Mouse (Mus musculus): Measurements from ENCODE around the gene Mast4. TPM values are rescaled to one million over a fixed set of nuclear protein-coding genes. Genes with fewer than 3 reads are reported as not detected.
A peak's percentile ranks its signal among the peaks of the same experiment; 100 is the strongest.

Gene Mast4
- polyA plus RNA-seq, 1 experiment from 2014 or later: 19.5 TPM

DNA sequence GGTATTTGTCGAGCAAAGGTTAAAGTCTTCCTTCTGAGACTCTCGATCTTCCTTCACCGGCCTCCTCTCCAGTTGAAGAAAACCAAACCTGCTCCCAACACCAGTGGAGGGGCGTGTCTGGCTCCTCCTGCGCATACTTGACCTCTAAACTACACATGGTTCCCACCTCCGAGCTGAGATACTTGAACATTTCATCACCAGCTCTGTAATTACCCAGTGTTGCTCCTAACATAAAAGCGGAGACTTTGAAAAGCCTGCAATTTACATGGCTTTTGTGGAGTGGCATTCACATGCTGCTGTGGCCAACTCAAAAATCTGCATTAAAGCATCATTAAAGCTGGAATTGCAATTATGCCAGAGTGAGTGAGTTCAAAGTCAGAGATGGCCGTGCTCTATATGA is 492.1 kb downstream of the Mast4 start:
- no peaks in the 10 kb centered on the region for H3K27me3 ChIP-seq (ENCODE audit: control insufficient read depth, insufficient read depth, low read length)
- DNase-seq (ENCODE audit: low spot score) (no peak), ATAC-seq (ENCODE audit: insufficient read depth, low FRiP score, low TSS enrichment) (no peak)
- H3K9me3 ChIP-seq (ENCODE audit: control insufficient read depth, low read length): no peaks in the 10 kb centered on the region
- no peak overlapping the region for H3K9ac ChIP-seq (ENCODE audit: low read length)
- H3K4me3 ChIP-seq (ENCODE audit: low read depth, low read length): no peak overlapping the region
- H3K4me1 ChIP-seq (ENCODE audit: control insufficient read depth, insufficient read depth, low read length): peaks cover 5% of the 10 kb centered on the region
- H3K27ac ChIP-seq (ENCODE audit: low read depth, low read length): no peak overlapping the region
- no peaks in the 10 kb centered on the region for H3K36me3 ChIP-seq (ENCODE audit: control insufficient read depth, insufficient read depth, low read length)
- 59% methylated on average over 8 of the region's 8 CpGs for WGBS
- H3K4me2 ChIP-seq (ENCODE audit: low read depth): no peak overlapping the region

DNA sequence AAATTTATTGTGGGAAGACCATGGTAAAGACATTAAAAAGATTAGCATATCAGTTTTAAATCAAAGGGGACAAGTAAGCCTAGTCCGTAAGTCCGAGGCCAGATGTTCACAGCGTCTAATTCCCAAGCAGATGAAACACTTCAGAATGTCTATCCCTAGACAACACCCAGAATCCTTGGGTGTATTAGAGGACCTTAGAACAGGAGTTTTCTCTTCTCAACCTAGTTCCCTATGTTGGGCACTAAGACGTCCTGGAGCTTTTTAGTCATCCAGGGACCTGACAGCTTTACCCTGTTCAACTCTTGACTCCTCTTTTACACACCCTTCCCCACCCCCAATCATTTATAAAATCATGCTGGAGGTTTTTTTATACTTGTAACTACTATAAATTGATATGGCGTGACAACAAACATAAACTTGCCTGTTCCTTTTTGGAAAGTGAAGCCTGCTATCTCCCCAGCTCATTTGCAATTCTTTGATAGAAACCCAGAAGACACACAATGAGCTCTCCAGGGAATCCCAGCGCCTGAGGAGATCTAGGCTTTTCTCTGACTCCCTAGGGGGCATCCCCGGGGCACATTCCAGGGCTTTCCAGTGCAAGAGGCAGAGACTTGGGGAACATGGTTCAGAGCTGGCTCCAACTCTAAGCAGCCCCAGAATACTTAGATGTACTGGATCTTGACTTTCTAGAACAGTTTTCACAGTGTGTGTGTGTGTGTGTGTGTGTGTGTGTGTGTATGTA is 494.4 kb downstream of the Mast4 start:
- Histone ChIP-seq H3K36me3 (ENCODE audit: control insufficient read depth, insufficient read depth, low read length) (no peaks in the 10 kb centered on the region), H3K27ac (ENCODE audit: low read depth, low read length) (no peak overlapping the region), H3K27me3 (ENCODE audit: control insufficient read depth, insufficient read depth, low read length) (no peaks in the 10 kb centered on the region), H3K4me2 (ENCODE audit: low read depth) (no peak overlapping the region), H3K9me3 (ENCODE audit: control insufficient read depth, low read length) (no peaks in the 10 kb centered on the region), H3K9ac (ENCODE audit: low read length) (no peak overlapping the region), H3K4me3 (ENCODE audit: low read depth, low read length) (no peak overlapping the region), H3K4me1 (ENCODE audit: control insufficient read depth, insufficient read depth, low read length) (peaks cover 5% of the 10 kb centered on the region)
- no peak for DNase-seq (ENCODE audit: low spot score)
- no peak for ATAC-seq (ENCODE audit: insufficient read depth, low FRiP score, low TSS enrichment)
- 43% methylated on average over 7 of the region's 7 CpGs for WGBS

DNA sequence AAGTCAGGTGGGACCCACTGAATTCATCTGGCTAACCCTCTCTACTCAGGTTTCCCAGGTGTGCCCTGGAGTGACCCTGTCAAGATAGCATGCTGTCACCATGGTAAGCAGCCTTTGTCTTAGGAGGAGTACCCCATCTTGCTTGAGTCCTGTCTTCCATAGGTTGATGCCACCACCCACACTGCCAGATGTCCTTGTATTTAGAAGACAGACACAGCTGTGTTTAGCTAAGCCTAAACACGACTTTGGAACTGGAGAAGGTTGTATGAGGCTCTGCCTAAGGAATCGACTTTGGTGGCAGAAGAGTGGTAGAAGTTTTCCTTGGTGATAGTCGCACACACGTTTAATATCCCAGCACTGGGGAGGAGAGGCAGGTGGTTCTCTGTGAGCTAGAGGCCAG is 496.9 kb downstream of the Mast4 start:
- WGBS: 76% methylated on average over 4 of the region's 4 CpGs
- no peaks in the 10 kb centered on the region for H3K36me3 ChIP-seq (ENCODE audit: control insufficient read depth, insufficient read depth, low read length)
- H3K4me2 ChIP-seq (ENCODE audit: low read depth): no peak overlapping the region
- H3K9me3 ChIP-seq (ENCODE audit: control insufficient read depth, low read length): no peaks in the 10 kb centered on the region
- no peak overlapping the region for H3K27ac ChIP-seq (ENCODE audit: low read depth, low read length)
- H3K4me3 ChIP-seq (ENCODE audit: low read depth, low read length): no peak overlapping the region
- H3K9ac ChIP-seq (ENCODE audit: low read length): no peak overlapping the region
- peaks cover 3% of the 10 kb centered on the region for H3K4me1 ChIP-seq (ENCODE audit: control insufficient read depth, insufficient read depth, low read length)
- H3K27me3 ChIP-seq (ENCODE audit: control insufficient read depth, insufficient read depth, low read length): no peaks in the 10 kb centered on the region
- ATAC-seq (ENCODE audit: insufficient read depth, low FRiP score, low TSS enrichment) (no peak), DNase-seq (ENCODE audit: low spot score) (no peak)

DNA sequence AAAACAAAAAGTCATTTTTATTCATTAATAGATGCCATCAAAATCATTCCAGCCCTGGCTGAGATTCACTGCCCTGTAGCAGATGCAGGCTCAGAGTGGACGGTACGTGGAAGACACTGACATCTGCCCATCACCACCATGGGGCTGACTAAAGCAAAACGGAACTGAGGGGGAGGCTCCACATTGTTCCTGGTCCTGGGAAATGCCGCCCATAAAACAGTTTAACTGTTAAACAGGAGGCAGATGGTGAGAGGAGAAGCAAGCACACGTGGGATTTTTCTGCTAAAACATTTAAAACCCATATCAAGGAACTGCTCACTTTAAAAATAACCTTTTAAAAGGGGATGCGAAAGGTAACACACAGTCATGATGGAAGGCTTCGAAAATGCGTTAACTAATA is 499.0 kb downstream of the Mast4 start:
- Histone ChIP-seq H3K9ac (ENCODE audit: low read length) (no peak overlapping the region), H3K4me2 (ENCODE audit: low read depth) (no peak overlapping the region), H3K27ac (ENCODE audit: low read depth, low read length) (no peak overlapping the region), H3K4me1 (ENCODE audit: control insufficient read depth, insufficient read depth, low read length) (peaks cover 2% of the 10 kb centered on the region; the same call in 1 of the 2 replicates), H3K27me3 (ENCODE audit: control insufficient read depth, insufficient read depth, low read length) (no peaks in the 10 kb centered on the region), H3K9me3 (ENCODE audit: control insufficient read depth, low read length) (no peaks in the 10 kb centered on the region), H3K4me3 (ENCODE audit: low read depth, low read length) (no peak overlapping the region), H3K36me3 (ENCODE audit: control insufficient read depth, insufficient read depth, low read length) (no peaks in the 10 kb centered on the region)
- ATAC-seq (ENCODE audit: insufficient read depth, low FRiP score, low TSS enrichment) (no peak), DNase-seq (ENCODE audit: low spot score) (no peak)
- WGBS: 47% methylated on average over 8 of the region's 8 CpGs

DNA sequence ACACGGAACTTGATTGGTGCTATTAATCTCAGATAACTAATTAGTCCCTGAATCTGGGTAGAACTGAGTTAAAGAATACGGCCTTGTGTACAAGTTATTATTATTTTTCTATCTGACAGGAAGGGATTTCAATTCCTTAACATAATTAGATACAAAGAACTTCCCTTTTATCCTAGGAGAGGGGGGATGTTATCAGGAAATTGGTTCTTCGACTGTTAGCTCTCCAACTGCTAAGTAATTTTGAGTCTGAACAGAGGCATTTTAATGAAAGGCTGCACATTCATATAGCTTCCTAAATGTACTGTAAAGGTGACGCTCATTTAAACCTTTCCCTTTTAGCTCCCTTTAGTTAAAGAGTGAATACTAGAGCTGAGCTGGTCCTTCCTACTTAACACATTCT is 516.0 kb downstream of the Mast4 start:
- DNase-seq (ENCODE audit: low spot score) (no peak), ATAC-seq (ENCODE audit: insufficient read depth, low FRiP score, low TSS enrichment) (no peak)
- no peak overlapping the region for H3K4me3 ChIP-seq (ENCODE audit: low read depth, low read length)
- WGBS: 82% methylated on average over 4 of the region's 4 CpGs
- H3K36me3 ChIP-seq (ENCODE audit: control insufficient read depth, insufficient read depth, low read length): no peaks in the 10 kb centered on the region
- no peaks in the 10 kb centered on the region for H3K27me3 ChIP-seq (ENCODE audit: control insufficient read depth, insufficient read depth, low read length)
- no peak overlapping the region for H3K9ac ChIP-seq (ENCODE audit: low read length)
- no peaks in the 10 kb centered on the region for H3K9me3 ChIP-seq (ENCODE audit: control insufficient read depth, low read length)
- no peaks in the 10 kb centered on the region for H3K4me1 ChIP-seq (ENCODE audit: control insufficient read depth, insufficient read depth, low read length)
- H3K27ac ChIP-seq (ENCODE audit: low read depth, low read length): no peak overlapping the region
- H3K4me2 ChIP-seq (ENCODE audit: low read depth): no peak overlapping the region

DNA sequence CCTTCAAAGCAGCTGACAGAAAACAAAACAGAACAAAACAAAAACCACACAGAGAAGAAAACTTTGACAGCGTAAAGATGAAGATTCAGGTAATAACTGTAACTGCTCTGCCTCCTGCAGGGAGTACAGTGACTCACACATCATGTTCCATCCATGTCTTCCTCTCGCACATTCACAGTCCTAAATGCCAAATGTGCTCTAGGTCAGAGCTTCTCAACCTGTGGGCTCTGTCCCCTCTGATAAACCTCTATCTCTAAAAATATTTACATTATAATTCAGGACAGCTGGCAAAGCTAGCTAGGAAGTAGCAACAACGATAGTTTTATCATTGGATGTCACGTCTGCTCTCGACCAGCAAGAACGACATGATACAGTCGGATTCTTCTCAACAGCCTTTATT is 517.6 kb downstream of the Mast4 start:
- no peak for DNase-seq (ENCODE audit: low spot score)
- Histone ChIP-seq H3K4me2 (ENCODE audit: low read depth) (no peak overlapping the region), H3K9me3 (ENCODE audit: control insufficient read depth, low read length) (no peaks in the 10 kb centered on the region), H3K27ac (ENCODE audit: low read depth, low read length) (no peak overlapping the region), H3K4me3 (ENCODE audit: low read depth, low read length) (no peak overlapping the region), H3K27me3 (ENCODE audit: control insufficient read depth, insufficient read depth, low read length) (no peaks in the 10 kb centered on the region), H3K4me1 (ENCODE audit: control insufficient read depth, insufficient read depth, low read length) (peaks cover 7% of the 10 kb centered on the region; the same call in 1 of the 2 replicates), H3K36me3 (ENCODE audit: control insufficient read depth, insufficient read depth, low read length) (no peaks in the 10 kb centered on the region), H3K9ac (ENCODE audit: low read length) (no peak overlapping the region)
- no peak for ATAC-seq (ENCODE audit: insufficient read depth, low FRiP score, low TSS enrichment)
- 90% methylated on average over 7 of the region's 7 CpGs for WGBS

DNA sequence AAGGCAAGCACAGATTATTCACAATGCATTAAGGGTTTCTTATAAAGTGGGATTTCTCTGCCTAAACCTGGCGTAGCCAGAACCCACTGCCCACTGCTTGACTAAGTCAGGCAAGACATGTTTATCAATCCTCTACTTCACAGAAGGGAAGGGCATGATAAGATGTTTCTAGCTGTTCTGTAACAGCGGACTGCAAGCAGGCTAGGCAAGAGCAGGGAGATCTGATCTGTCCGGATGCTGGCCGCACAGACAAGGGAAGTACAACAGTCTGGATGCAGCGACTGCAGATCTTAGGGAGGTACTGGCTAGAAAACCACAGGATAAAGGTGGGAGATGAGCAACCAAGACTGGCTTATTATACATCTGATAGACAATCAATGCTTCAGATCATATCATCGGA is 519.1 kb downstream of the Mast4 start:
- Histone ChIP-seq H3K36me3 (ENCODE audit: control insufficient read depth, insufficient read depth, low read length) (no peaks in the 10 kb centered on the region), H3K27ac (ENCODE audit: low read depth, low read length) (no peak overlapping the region), H3K4me1 (ENCODE audit: control insufficient read depth, insufficient read depth, low read length) (peaks cover 13% of the 10 kb centered on the region; the same call in 1 of the 2 replicates), H3K4me3 (ENCODE audit: low read depth, low read length) (no peak overlapping the region), H3K9me3 (ENCODE audit: control insufficient read depth, low read length) (no peaks in the 10 kb centered on the region), H3K4me2 (ENCODE audit: low read depth) (no peak overlapping the region), H3K9ac (ENCODE audit: low read length) (no peak overlapping the region), H3K27me3 (ENCODE audit: control insufficient read depth, insufficient read depth, low read length) (no peaks in the 10 kb centered on the region)
- DNase-seq (ENCODE audit: low spot score) (no peak), ATAC-seq (ENCODE audit: insufficient read depth, low FRiP score, low TSS enrichment) (no peak)
- 91% methylated on average over 6 of the region's 6 CpGs for WGBS

DNA sequence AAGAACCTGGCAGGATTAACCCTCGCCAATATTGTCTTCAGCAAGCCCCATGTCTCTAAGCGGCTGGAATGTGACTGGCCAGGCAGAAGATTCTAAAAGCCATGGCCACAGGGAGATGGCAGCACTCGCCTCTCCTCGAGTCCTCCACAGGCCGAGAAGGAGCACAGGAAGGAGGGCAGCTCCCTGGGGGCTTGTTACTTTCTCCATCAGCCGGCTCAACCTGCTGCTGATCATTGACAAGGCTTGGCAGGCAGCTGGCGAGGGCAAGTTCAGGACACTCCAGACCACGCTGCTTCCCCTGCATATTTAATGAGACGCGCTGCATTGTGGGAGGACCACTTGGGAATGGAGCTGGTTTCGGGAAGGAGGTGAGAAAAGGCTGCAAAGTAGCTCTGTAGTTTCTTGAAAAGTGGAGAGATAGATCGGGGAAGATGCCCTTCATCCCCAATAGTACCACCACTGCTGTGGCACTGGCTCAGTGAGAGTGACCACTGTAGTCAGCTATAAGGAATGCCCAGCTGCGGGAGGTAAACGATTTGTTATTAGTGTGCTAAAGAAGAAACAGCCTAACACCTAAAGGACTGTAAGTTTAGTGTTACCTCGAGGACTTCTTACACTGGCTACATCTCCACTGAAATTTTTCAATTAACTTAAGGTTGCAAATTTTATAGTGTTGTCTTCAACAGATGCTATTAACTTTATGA is 523.0 kb downstream of the Mast4 start:
- DNase-seq (ENCODE audit: low spot score) (peak; percentile 80), ATAC-seq (ENCODE audit: insufficient read depth, low FRiP score, low TSS enrichment) (peak; percentile 88)
- 4% methylated on average over 15 of the region's 15 CpGs for WGBS
- peak overlapping the region; percentile 12; the same call in 1 of the 2 replicates for H3K4me3 ChIP-seq (ENCODE audit: low read depth, low read length)
- H3K27ac ChIP-seq (ENCODE audit: low read depth, low read length): 0 out of 2 replicates have a peak overlapping the region, but pooled peaks have one; percentile 47
- H3K36me3 ChIP-seq (ENCODE audit: control insufficient read depth, insufficient read depth, low read length): no peaks in the 10 kb centered on the region
- peaks cover 13% of the 10 kb centered on the region; the same call in 1 of the 2 replicates for H3K4me1 ChIP-seq (ENCODE audit: control insufficient read depth, insufficient read depth, low read length)
- no peaks in the 10 kb centered on the region for H3K27me3 ChIP-seq (ENCODE audit: control insufficient read depth, insufficient read depth, low read length)
- H3K4me2 ChIP-seq (ENCODE audit: low read depth): peak overlapping the region; percentile 37
- H3K9me3 ChIP-seq (ENCODE audit: control insufficient read depth, low read length): no peaks in the 10 kb centered on the region
- H3K9ac ChIP-seq (ENCODE audit: low read length): peak overlapping the region; percentile 16

DNA sequence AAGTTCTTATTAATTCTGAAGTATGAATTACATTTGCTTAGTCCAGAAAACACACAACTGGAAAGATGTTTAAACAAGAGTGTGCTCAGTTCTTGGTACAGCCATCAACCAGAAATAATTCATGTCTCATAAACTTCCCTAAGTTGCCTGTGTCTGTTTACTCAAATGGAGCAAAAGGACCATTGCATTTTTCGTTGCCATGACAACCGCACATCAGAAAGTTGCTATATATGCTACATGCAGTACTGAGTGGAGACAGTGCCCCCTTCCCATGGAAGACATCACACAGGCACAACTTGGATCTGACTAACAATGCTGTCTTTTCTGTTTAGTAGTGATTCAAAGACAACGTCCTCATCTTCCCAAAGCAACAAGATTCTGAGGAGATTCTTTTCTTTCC is 527.6 kb downstream of the Mast4 start:
- Histone ChIP-seq H3K9me3 (ENCODE audit: control insufficient read depth, low read length) (no peaks in the 10 kb centered on the region), H3K27ac (ENCODE audit: low read depth, low read length) (no peak overlapping the region), H3K4me3 (ENCODE audit: low read depth, low read length) (no peak overlapping the region), H3K9ac (ENCODE audit: low read length) (no peak overlapping the region), H3K36me3 (ENCODE audit: control insufficient read depth, insufficient read depth, low read length) (no peaks in the 10 kb centered on the region), H3K4me1 (ENCODE audit: control insufficient read depth, insufficient read depth, low read length) (peaks cover 9% of the 10 kb centered on the region; the same call in 1 of the 2 replicates), H3K27me3 (ENCODE audit: control insufficient read depth, insufficient read depth, low read length) (no peaks in the 10 kb centered on the region), H3K4me2 (ENCODE audit: low read depth) (no peak overlapping the region)
- 90% methylated on average over 3 of the region's 3 CpGs for WGBS
- no peak for DNase-seq (ENCODE audit: low spot score)
- no peak for ATAC-seq (ENCODE audit: insufficient read depth, low FRiP score, low TSS enrichment)
